Mouse (Mus musculus): ENCODE data around the gene Rsph6a. TPM values are rescaled to one million over a fixed set of nuclear protein-coding genes. Genes with fewer than 3 reads are reported as not detected.

Gene Rsph6a
- polyA plus RNA-seq, 1 experiment from 2014 or later: not detected

GRCm38 (mm10) chr7:19073504-19073903, 19.0 kb downstream of the Rsph6a start:
- Histone ChIP-seq H3K9me3 (replicated peaks) (no peaks in the 10 kb centered on the region), H3K4me3 (no peak overlapping the region), H3K4me2 (replicated peaks) (no peak overlapping the region), H3K27me3 (no peaks in the 10 kb centered on the region), H3K36me3 (peaks cover 7% of the 10 kb centered on the region), H3K9ac (no peak overlapping the region), H3K27ac (no peak overlapping the region), H3K4me1 (peaks cover 20% of the 10 kb centered on the region)
- no peak for ATAC-seq (ENCODE audit: low FRiP score)
- 76% methylated on average over 9 of the region's 9 CpGs for WGBS

GRCm38 (mm10) chr7:19074494-19074893, 20.0 kb downstream of the Rsph6a start:
- WGBS: 92% methylated on average over 6 of the region's 6 CpGs
- peaks cover 17% of the 10 kb centered on the region for H3K36me3 ChIP-seq

GRCm38 (mm10) chr7:19075231-19075630, 20.7 kb downstream of the Rsph6a start:
- Histone ChIP-seq H3K36me3 (peaks cover 24% of the 10 kb centered on the region), H3K9ac (no peak overlapping the region), H3K4me1 (peaks cover 20% of the 10 kb centered on the region), H3K27me3 (no peaks in the 10 kb centered on the region), H3K4me2 (replicated peaks) (peak overlapping the region; percentile 49), H3K9me3 (replicated peaks) (no peaks in the 10 kb centered on the region), H3K27ac (peak overlapping the region; percentile 71), H3K4me3 (peak overlapping the region; percentile 98)
- ATAC-seq (ENCODE audit: low FRiP score): peak; percentile 1; the same call in 1 of the 2 replicates
- 56% methylated on average over 5 of the region's 5 CpGs for WGBS

More at GRCm38 (mm10) chr7:19074494-19074893, 20.0 kb downstream of the Rsph6a start:
- Histone ChIP-seq H3K9me3 (replicated peaks) (no peaks in the 10 kb centered on the region), H3K9ac (no peak overlapping the region), H3K4me2 (replicated peaks) (no peak overlapping the region), H3K4me3 (no peak overlapping the region), H3K27ac (no peak overlapping the region), H3K27me3 (no peaks in the 10 kb centered on the region), H3K4me1 (peaks cover 20% of the 10 kb centered on the region)
- ATAC-seq (ENCODE audit: low FRiP score): no peak

GRCm38 (mm10) chr7:19075723-19076585, 21.5 kb downstream of the Rsph6a start, which contains the start of gene Dmwd:
TSS of gene Dmwd (plus strand) at chr7:19076227.
- H3K4me2 ChIP-seq (replicated peaks): peak within 1 kb of the TSS; percentile 96
- H3K4me3 ChIP-seq: peak within 1 kb of the TSS; percentile 98
- 1% methylated on average over 71 of the region's 91 CpGs for WGBS
- no peaks in the 10 kb centered on the region for H3K9me3 ChIP-seq (replicated peaks)
- peak within 1 kb of the TSS; percentile 95 for H3K9ac ChIP-seq
- peak; percentile 99 for ATAC-seq (ENCODE audit: low FRiP score)
- peaks cover 31% of the 10 kb centered on the region for H3K36me3 ChIP-seq
- H3K27ac ChIP-seq: peak within 1 kb of the TSS; percentile 71
- peaks cover 20% of the 10 kb centered on the region for H3K4me1 ChIP-seq
- H3K27me3 ChIP-seq: no peaks in the 10 kb centered on the region

GRCm38 (mm10) chr7:19076586-19076991, 22.1 kb downstream of the Rsph6a start:
- H3K27ac ChIP-seq: peak overlapping the region; percentile 71; the same call in 1 of the 2 replicates
- peak overlapping the region; percentile 95 for H3K9ac ChIP-seq
- H3K4me3 ChIP-seq: peak overlapping the region; percentile 98
- peaks cover 38% of the 10 kb centered on the region for H3K36me3 ChIP-seq
- ATAC-seq (ENCODE audit: low FRiP score): no peak
- peak overlapping the region; percentile 96 for H3K4me2 ChIP-seq (replicated peaks)
- H3K27me3 ChIP-seq: no peaks in the 10 kb centered on the region
- H3K9me3 ChIP-seq (replicated peaks): no peaks in the 10 kb centered on the region
- under 1% methylated on average over 22 of the region's 22 CpGs for WGBS
- H3K4me1 ChIP-seq: peaks cover 22% of the 10 kb centered on the region

- no peak for ATAC-seq (ENCODE audit: low FRiP score)
- Histone ChIP-seq H3K27me3 (no peaks in the 10 kb centered on the region), H3K9me3 (replicated peaks) (no peaks in the 10 kb centered on the region), H3K27ac (no peak overlapping the region), H3K4me2 (replicated peaks) (peak overlapping the region; percentile 96), H3K4me3 (peak overlapping the region; percentile 98), H3K9ac (peak overlapping the region; percentile 95), H3K4me1 (peaks cover 31% of the 10 kb centered on the region), H3K36me3 (peaks cover 50% of the 10 kb centered on the region)
- 78% methylated on average over 14 of the region's 14 CpGs for WGBS
These were observed 23.3 kb downstream of the Rsph6a start for GRCm38 (mm10) chr7:19077761-19078160.

- 81% methylated on average over 3 of the region's 3 CpGs for WGBS
- H3K4me3 ChIP-seq: no peak overlapping the region
These were observed 24.2 kb downstream of the Rsph6a start for GRCm38 (mm10) chr7:19078732-19079131.

GRCm38 (mm10) chr7:19080451-19080950, 26.0 kb downstream of the Rsph6a start:
- no peak overlapping the region for H3K4me3 ChIP-seq
- H3K9me3 ChIP-seq (replicated peaks): no peaks in the 10 kb centered on the region
- no peak overlapping the region for H3K4me2 ChIP-seq (replicated peaks)
- H3K9ac ChIP-seq: no peak overlapping the region
- 87% methylated on average over 19 of the region's 19 CpGs for WGBS
- peaks cover 63% of the 10 kb centered on the region for H3K36me3 ChIP-seq
- no peak overlapping the region for H3K27ac ChIP-seq
- peaks cover 5% of the 10 kb centered on the region for H3K27me3 ChIP-seq
- no peak for ATAC-seq (ENCODE audit: low FRiP score)
- peaks cover 54% of the 10 kb centered on the region for H3K4me1 ChIP-seq

More at GRCm38 (mm10) chr7:19078732-19079131, 24.2 kb downstream of the Rsph6a start:
- Histone ChIP-seq H3K9me3 (replicated peaks) (no peaks in the 10 kb centered on the region), H3K36me3 (peaks cover 56% of the 10 kb centered on the region), H3K9ac (no peak overlapping the region), H3K4me2 (replicated peaks) (no peak overlapping the region), H3K4me1 (peaks cover 40% of the 10 kb centered on the region), H3K27me3 (no peaks in the 10 kb centered on the region), H3K27ac (no peak overlapping the region)
- ATAC-seq (ENCODE audit: low FRiP score): no peak

GRCm38 (mm10) chr7:19082171-19082570, 27.7 kb downstream of the Rsph6a start:
- no peak overlapping the region for H3K9ac ChIP-seq
- 80% methylated on average over 4 of the region's 4 CpGs for WGBS

GRCm38 (mm10) chr7:19083096-19083495, 28.6 kb downstream of the Rsph6a start:
- Histone ChIP-seq H3K4me2 (replicated peaks) (no peak overlapping the region), H3K4me1 (peaks cover 44% of the 10 kb centered on the region), H3K36me3 (peaks cover 71% of the 10 kb centered on the region), H3K27ac (0 out of 2 replicates have a peak overlapping the region, but pooled peaks have one; percentile 4), H3K9ac (no peak overlapping the region), H3K4me3 (no peak overlapping the region), H3K27me3 (peaks cover 5% of the 10 kb centered on the region), H3K9me3 (replicated peaks) (no peaks in the 10 kb centered on the region)
- WGBS: 65% methylated on average over 6 of the region's 6 CpGs
- no peak for ATAC-seq (ENCODE audit: low FRiP score)

More at GRCm38 (mm10) chr7:19082171-19082570, 27.7 kb downstream of the Rsph6a start:
- Histone ChIP-seq H3K36me3 (peaks cover 65% of the 10 kb centered on the region), H3K4me2 (replicated peaks) (no peak overlapping the region), H3K9me3 (replicated peaks) (no peaks in the 10 kb centered on the region), H3K4me1 (peaks cover 53% of the 10 kb centered on the region), H3K4me3 (no peak overlapping the region), H3K27me3 (peaks cover 5% of the 10 kb centered on the region), H3K27ac (no peak overlapping the region)
- ATAC-seq (ENCODE audit: low FRiP score): no peak

- 0 out of 2 replicates have a peak within 1 kb of the TSS, but pooled peaks have one; percentile 4 for H3K27ac ChIP-seq
- no peak within 1 kb of the TSS for H3K4me3 ChIP-seq
- no peak within 1 kb of the TSS for H3K9ac ChIP-seq
- H3K4me2 ChIP-seq (replicated peaks): no peak within 1 kb of the TSS
- WGBS: 46% methylated on average over 10 of the region's 10 CpGs
- H3K9me3 ChIP-seq (replicated peaks): no peaks in the 10 kb centered on the region
- no peak for ATAC-seq (ENCODE audit: low FRiP score)
- peaks cover 5% of the 10 kb centered on the region for H3K27me3 ChIP-seq
- peaks cover 71% of the 10 kb centered on the region for H3K36me3 ChIP-seq
- H3K4me1 ChIP-seq: peaks cover 42% of the 10 kb centered on the region
These were observed 29.2 kb downstream of the Rsph6a start, which contains the start of gene Dmpk for GRCm38 (mm10) chr7:19083701-19084100. TSS of gene Dmpk (plus strand) at chr7:19083849.

- Histone ChIP-seq H3K4me1 (peaks cover 42% of the 10 kb centered on the region), H3K36me3 (peaks cover 65% of the 10 kb centered on the region), H3K4me2 (replicated peaks) (no peak overlapping the region), H3K4me3 (no peak overlapping the region), H3K27ac (no peak overlapping the region), H3K9ac (no peak overlapping the region), H3K27me3 (peaks cover 5% of the 10 kb centered on the region), H3K9me3 (replicated peaks) (no peaks in the 10 kb centered on the region)
- ATAC-seq (ENCODE audit: low FRiP score): no peak
- 79% methylated on average over 6 of the region's 6 CpGs for WGBS
These were observed 29.8 kb downstream of the Rsph6a start for GRCm38 (mm10) chr7:19084277-19084771.

All from hindbrain, embryonic 12.5 days (tissue).